Mouse (Mus musculus) regulatory T cell (primary cell): ENCODE results near the gene C2cd4a.

Experiments used
- in situ Hi-C: fragments of 300-600 bp; cut with MboI, MseI; formaldehyde crosslinking; loops from one replicate; pipeline ENCODE4 v1.15.1; 2025; ENCODE audit warnings: high pct_unique_total_duplicates

C2cd4a gene

DNA sequence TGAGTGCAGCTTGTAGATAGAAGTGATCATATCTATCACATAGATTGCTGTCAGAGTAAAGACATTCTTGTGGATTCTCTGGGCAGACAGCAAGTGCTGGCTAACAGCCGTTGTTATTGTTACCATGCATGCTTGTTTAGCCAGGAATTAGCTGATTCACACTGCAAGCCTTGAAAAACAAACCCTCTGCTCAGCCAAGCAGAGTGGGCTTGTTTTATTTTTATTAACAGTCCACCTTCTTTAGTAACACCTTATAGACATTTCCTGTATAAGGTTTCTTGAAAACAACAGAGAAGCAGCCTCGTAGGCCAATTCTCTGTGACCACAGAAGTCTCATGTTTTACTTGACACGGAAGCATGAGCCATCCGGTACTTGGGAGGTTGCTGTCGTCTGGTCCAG is 2.4 kb upstream of the C2cd4a start:
- in situ Hi-C loops, result no loop called here

- in situ Hi-C loops, result no loop called here
Observed at GRCm38 (mm10) chr9:67831359-67832045, 628 bp downstream of the C2cd4a start.

DNA sequence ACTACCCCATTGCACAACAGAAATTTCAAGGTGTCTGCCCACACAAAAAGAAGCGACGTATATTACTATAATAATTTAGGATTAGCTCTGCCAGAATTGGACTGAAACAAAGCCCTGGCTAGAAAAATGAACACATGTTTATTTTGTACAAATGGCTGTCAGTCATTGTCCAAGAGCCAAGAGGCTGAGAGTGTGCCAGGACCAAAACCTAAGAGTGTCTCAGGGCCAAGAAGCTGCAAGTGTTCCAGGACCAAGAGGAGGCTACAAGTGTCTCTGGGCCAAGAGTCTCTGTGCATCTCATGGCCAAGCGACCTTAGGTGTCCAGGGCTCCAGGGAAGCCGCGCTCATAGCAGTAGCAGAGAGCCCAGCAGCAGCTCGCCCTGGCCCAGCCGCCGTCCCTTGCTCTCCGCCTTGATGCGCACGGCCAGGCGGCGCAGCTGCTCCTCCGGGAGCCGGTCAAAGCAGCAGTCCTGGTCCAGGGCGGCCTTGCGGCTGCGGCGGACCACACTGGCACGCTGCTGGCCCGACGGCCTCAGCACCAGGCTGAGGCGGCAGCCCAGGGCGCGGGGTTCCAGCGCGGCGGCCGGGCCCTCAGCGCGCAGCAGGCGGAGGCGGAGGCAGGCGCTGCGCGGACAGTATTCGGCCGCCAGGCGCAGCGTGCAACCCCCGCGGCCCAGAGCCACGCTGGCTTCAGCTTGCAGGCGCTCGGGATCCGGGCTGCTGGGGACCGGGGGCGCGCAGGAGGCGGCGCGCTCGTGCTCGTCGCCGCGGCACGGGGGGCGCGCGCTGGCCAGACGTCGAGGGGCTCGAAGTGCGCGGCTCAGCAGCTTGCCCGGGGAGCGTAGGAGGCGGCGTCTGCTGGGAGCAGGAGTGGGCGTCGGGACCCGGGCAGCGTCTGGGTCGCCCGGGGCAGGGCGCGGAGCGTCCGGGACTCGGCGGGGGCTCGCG is 1.4 kb downstream of the C2cd4a start:
- in situ Hi-C loops, result no loop called here

DNA sequence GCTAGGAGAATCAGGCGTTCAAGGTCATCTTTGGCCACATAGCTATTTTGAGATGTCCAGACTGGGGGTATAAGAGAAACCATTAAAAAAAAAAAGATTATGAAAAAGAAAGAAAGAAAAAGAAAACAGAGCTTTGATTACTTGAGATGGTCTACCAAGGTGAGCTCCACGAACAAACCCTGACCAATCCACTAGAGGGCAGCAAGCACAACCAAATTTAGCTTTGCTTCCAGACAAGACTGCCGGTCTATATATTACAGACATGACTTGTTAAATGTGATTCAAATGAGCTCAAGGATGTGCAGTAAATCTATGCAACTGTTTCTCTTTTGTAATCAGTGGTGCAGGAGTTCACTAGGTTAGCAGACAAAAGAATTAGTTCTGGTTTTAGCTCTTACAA is 3.9 kb downstream of the C2cd4a start:
- in situ Hi-C loops, result no loop called here

DNA sequence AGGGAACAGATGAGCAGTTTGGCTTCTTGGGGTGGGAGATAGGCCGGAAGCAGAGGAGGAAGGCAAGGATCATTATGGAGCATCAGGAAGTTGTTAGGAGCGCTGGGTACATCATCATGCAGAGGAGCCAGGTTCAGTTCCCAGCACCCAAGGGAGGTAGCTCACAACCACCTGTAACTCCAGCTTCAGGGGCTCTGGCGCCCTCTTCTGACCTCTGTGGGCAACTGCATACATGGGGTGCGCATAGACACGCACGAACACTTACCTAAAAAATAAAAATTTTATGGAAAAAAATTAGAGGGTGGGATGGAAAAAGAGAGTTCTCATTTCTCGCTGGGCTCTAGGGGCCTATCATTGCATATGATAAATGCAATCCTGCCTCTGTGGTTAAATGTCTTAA is 6.6 kb downstream of the C2cd4a start:
- in situ Hi-C loops, result no loop called here

DNA sequence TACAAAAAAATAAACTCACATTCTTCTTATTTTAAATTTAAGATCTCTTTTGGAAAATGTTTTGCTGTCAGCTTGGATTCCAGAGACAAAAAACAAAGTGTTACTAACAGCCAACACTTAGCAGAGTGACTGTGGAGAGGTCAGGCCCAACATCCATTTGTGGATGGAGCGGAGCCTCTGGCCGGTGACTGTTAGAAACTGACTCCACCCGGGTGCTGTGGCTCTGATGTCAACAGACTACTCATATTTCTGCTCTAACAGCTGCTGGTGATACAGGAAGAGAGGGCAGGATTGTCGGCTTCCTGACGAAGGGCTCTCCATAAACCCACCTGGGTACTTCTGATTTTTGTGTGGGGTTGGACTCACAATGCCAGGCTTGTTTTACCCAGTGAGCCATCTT is 9.0 kb downstream of the C2cd4a start:
- in situ Hi-C loops, result no loop called here

DNA sequence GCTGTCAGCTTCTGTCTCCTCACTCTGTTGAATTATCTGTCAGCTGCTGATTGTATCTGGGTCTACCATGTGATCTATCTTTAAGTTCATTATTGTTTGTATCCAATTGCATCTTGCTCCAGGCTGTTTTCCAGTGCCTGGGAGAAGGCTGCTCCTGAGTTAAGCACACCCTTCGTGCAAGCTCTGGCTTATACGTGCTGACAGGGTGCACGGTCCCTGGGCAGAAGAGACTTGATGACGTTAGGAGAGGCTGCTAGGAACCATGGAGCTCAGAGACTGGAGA is 13.5 kb downstream of the C2cd4a start:
- in situ Hi-C loops, result no loop called here

DNA sequence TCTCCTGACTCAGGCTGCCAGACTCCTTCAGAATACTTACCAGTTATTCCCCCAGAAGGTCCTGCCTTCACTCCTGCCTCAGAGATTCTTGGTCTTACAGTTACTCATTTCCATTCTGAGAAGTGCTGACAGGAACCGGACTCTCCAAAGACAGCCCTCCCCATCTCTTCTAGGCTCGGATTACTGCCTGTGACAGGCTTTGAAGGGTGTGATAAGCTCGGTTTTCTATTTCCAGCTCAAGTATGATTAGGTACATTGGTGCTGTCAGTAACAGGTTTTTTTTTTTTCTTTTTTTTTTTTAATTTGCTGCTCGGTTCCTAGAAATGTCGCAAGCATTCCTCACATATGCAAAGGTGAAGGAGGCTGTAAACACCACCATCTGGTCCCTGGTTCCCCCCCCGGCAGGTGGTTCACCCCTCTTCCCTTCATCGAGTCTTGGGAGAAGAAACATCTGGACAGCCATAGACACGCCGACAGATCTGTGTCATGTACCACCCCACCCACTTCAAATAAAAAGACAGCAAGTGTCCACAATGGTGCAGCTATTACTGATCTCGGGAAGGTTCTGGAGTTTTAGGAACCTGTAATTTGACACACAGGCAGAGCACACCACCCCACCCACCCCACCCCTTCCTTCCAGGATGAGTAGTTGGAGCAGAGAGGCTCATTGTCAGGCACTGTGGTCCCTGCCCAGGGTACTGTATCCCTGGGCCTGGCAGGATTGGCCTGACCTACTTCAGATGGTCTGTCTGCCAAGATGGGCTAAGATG is 14.0 kb downstream of the C2cd4a start:
- in situ Hi-C loops, result no loop called here

DNA sequence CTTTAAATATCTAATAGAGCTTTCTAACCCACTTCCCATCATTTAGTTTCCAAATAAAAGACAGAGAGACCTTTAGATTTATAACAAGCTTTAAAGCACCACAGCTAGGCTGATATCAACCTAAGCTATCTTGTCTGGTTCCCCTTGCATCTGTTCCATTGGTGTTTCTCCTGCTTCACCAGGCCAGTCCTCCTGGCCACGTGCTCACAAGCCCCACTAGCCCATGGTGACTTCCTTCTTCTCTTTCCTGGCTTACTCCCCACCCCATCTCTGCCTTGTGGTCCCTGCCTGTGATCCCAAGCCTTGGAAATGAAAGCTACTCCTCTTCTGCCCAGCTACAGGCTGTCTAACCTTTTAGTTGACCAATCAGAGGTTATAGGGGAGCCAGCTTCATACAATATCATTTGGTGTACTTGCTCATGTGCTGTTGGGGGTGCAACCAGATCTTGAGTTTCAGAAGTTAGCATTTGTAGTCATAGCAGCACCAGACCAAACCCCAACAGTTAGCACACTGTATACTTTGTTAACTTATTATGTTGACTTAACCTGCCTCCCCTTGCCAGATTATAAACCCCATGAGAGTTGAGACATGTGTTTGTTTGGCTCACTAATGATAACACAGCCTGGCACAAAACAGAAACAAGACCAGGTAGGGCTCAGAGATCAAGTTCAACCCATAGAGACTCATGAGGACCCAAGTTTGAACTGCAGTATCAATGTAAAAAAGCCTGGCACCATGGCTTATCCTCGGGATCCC is 15.8 kb downstream of the C2cd4a start:
- in situ Hi-C loops, result no loop called here

GRCm38 (mm10) chr9:67813665-67814337 is 18.3 kb downstream of the C2cd4a start:
- in situ Hi-C loops, result loop anchor here (5.0 kb wide), 1 partner anchor 102 kb away; no protein-coding TSS in a partner anchor

- in situ Hi-C loops, result loop anchor here (5.0 kb wide), 1 partner anchor 101 kb away; no protein-coding TSS in a partner anchor
Observed at GRCm38 (mm10) chr9:67813171-67813570, 19.0 kb downstream of the C2cd4a start.

DNA sequence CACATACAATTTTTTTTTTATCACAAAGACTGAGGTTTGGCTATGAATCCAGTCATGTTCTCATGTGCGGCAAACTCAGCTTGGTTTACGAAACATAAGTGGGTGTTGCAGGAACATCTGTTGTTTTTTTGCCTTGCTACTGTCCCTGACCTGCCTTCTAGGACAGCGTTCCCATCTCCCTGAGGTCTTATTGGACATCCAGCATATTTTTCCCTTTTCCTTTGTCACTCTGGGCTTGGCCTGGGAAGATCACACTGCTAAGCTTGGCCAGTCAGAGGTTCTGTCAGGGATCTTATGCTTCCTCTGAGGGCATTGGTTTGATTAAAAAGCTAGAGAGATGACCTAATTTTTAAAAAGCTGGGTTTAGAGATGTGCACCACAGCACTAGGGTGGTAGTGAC is 21.0 kb downstream of the C2cd4a start:
- in situ Hi-C loops, result loop anchor here (5.0 kb wide), 1 partner anchor 99 kb away; no protein-coding TSS in a partner anchor

GRCm38 (mm10) chr9:67810527-67810926 is 21.6 kb downstream of the C2cd4a start:
- in situ Hi-C loops, result loop anchor here (5.0 kb wide), 1 partner anchor 98 kb away; no protein-coding TSS in a partner anchor

- in situ Hi-C loops, result no loop called here
Observed at GRCm38 (mm10) chr9:67807000-67807399, 25.1 kb downstream of the C2cd4a start.

DNA sequence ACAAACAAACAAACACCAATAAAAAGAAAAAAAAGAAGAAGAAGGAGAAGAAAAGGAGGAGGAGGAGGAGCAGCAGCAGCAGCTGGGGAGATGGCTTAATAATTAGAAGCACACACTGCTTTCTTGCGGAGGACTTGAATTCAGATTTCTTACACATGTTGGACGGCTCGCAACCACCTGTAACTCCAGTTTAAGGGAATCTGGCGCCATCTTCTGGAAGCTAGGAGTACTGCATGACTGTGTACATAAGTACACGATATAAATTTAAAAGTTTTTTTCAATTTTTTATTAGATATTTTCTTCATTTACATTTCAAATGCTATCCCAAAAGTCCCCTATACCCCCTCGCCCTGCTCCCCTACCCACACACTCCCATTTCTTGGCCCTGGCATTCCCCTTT is 29.9 kb downstream of the C2cd4a start:
- in situ Hi-C loops, result no loop called here

- in situ Hi-C loops, result no loop called here
Observed at GRCm38 (mm10) chr9:67799078-67799819, 32.9 kb downstream of the C2cd4a start.

GRCm38 (mm10) chr9:67795205-67795675 is 36.9 kb downstream of the C2cd4a start:
- in situ Hi-C loops, result no loop called here

DNA sequence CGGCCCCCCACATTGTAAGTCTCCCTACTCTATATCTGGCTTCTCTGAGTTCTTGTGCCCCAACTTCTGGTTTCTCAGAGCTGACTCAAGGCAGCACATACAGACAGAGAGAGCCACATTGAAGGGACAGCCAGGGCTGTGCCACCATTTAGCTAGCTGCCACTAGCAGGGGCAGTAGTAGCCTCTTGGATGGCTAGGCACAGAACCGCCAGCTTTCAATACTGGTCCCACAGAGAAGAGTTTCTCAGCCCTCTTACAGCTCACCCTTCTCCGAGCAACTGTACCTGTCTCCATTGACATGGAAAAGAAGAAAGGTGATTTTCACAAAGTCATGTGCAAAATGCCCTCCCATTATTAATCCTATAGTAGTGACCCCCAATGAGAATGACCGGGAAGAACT is 37.5 kb downstream of the C2cd4a start:
- in situ Hi-C loops, result no loop called here

- in situ Hi-C loops, result no loop called here
Observed at GRCm38 (mm10) chr9:67794216-67794615, 37.9 kb downstream of the C2cd4a start.

DNA sequence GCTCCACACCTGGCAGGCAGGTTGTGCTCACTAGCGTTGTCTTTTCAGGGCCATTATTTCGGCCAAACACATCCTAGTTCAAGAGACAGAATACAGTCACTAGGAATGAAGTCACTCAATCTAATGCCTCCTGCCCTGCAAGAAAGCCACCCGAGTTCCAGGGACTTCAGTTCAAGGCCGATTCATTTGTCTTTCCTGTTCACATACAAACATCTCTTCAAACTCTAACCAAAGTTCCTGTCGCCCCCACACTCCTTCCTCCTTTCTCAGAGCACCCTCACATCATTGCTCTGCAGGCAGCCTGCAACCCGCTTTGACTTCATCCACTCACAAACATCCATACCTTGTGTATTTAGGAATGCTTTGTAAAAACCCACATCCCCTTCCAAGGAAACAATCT is 38.6 kb downstream of the C2cd4a start:
- in situ Hi-C loops, result no loop called here
